Mouse (Mus musculus): ENCODE results near the gene Crygc.

The Crygc gene

DNA sequence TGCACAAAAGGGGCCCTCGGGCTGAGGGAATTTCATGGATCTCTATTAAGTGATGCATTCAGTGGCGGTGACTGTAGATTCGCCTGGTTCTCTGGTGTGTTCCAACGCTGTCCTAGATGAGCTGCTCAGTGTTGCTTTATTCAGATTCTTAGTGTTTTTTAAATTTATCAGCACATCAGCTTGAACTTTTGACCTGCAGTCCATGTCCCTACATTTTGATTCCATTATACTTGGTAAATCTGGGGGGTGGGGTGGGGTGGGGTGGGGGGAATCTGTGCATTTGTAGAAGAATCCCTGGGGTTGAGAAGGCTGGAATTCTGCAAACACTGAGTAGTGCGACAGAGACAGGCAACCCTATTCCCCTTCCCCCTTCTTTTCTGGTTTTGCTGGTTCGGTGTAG, at the start of gene Crygc:
TSS of gene Crygc (minus strand) at position 101 of the 400 bp plus-strand sequence.
- DNase-seq = no peak

- DNase-seq = no peak
These were observed 49.3 kb upstream of the Crygc start, which contains the start of gene D630023F18Rik for GRCm38 (mm10) chr1:65122574-65123372. Gene D630023F18Rik, minus strand, starts transcription at chr1:65123214.

DNA sequence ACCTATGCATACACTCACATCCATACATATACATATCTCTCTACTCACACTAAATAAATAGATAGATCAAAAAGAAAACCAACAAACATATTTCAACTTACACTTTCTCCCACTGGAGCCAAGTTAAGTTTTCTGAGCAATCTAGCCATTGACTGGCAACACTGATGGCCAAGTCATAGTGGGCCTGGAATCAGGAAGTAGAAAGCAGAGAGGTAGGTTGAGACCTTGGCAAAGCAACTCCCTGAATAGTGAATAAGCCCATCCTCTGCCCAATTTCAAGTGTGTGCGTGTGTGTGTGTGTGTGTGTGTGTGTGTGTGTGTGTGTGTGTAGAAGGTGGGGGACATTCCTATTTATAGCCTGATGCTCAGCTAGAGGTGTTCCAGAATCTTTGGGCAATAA, 45.9 kb upstream of the Crygc start, which contains the start of gene Gm28845:
TSS of gene Gm28845 (minus strand) at position 121 of the 400 bp plus-strand sequence.
- no peak for DNase-seq

GRCm38 (mm10) chr1:65118150-65118913, 44.8 kb upstream of the Crygc start:
- DNase-seq = no peak

- peak; percentile 37 for DNase-seq
These were observed 40.2 kb upstream of the Crygc start for GRCm38 (mm10) chr1:65113536-65114172.

DNA sequence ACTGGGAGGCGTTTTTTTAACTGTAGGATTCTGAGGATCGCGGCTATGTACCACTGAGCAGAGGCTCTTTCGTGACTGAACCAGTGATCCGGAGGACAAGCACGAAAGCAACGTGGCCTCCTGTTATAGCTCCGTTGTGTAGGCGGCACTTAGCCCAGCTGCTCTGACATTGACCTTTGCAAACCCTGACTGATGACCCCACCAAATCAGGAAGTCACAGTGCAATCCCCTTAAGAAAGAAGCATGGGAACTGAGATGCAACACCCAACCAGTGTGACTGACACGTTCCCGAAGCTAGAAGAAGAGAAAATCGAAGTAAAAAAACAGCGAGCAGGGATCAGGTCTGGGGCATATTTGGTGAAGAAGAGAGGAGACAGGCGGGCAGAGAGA, 39.3 kb upstream of the Crygc start:
- no peak for DNase-seq

GRCm38 (mm10) chr1:65112031-65112806, 38.7 kb upstream of the Crygc start:
- DNase-seq = peak; percentile 83

GRCm38 (mm10) chr1:65109756-65110435, 36.4 kb upstream of the Crygc start:
- no peak for DNase-seq

GRCm38 (mm10) chr1:65109196-65109595, 35.7 kb upstream of the Crygc start:
- no peak for DNase-seq

- DNase-seq = no peak
These were observed 34.3 kb upstream of the Crygc start for GRCm38 (mm10) chr1:65107654-65108279.

DNA sequence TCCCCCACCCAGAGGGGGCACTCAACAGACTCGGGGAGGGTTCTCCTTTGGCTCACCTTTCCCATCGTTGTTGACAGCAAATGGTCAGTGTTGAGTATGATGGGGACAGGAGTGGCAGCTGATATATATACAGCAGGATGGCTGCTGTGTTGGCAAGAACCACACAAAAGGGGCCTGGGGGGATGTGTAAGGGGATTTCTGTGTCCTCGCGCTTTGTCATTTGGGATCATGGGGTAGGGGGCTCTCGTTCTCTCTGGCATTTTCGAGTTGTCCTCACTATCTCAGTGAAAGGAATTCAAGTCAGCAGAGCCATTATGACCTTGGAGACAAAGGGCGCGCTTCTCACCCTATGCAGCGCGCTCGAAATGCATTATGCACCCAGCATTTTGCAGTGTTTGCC, 29.8 kb upstream of the Crygc start, which contains the start of gene Cryga:
TSS of gene Cryga (minus strand) at position 101 of the 400 bp plus-strand sequence.
- DNase-seq = no peak

DNA sequence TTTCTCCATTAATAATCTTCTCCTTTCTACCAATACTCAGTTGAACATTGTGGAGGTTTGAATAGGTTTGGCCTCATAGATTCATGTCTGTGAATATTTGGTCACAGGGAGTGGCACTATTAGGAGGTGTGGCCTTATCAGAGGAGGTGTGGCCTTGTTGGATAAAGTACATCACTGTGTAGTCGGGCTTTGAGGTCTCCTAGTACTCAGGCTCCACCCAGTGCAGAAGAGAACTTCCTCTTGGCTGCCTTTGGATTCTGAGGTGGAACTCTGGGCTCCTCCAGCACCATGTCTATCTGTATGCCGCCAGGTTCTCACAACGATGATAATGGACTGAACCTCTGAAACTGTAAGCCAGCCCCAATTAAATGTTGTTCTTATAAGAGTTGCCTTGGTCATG, 23.5 kb upstream of the Crygc start:
- DNase-seq = no peak

DNA sequence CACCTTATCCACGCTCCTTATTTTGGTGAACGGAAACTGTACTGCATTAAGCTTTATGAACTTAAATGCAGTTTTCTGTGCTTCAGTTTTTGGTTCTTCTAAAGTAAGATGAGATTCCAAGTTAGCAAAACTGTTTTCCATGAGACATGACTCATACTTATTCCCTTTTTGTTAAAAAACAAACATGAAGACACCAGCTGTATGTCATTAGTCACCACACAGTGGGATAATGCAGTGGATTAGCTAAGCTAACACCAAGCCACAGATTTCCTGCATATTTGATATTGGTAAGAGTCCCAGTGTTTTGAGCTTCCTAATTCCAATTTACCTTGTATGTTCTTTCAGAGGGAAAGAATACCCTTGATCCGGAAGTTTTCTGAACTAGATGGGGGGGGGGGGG, 18.1 kb upstream of the Crygc start:
- no peak for DNase-seq

DNA sequence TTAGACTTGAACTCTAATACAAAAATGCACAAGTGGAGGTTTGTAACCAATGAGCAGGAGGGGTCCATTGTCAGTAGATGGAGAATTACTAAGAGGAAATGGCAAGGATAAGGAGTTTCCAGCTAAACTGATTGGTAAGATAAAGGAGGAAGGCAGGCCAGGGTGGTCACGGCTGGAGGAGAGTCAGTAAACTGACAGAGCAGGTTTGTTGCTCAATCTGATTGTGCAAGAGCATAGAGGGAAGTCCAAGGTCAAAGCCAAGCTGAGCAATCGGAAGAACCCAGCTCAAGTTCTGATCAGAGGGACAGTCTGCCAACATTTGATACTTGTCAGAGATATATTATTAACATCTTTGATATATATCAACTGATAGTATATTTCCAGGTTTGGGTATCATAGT, 16.9 kb upstream of the Crygc start:
- DNase-seq = peak; percentile 45

DNA sequence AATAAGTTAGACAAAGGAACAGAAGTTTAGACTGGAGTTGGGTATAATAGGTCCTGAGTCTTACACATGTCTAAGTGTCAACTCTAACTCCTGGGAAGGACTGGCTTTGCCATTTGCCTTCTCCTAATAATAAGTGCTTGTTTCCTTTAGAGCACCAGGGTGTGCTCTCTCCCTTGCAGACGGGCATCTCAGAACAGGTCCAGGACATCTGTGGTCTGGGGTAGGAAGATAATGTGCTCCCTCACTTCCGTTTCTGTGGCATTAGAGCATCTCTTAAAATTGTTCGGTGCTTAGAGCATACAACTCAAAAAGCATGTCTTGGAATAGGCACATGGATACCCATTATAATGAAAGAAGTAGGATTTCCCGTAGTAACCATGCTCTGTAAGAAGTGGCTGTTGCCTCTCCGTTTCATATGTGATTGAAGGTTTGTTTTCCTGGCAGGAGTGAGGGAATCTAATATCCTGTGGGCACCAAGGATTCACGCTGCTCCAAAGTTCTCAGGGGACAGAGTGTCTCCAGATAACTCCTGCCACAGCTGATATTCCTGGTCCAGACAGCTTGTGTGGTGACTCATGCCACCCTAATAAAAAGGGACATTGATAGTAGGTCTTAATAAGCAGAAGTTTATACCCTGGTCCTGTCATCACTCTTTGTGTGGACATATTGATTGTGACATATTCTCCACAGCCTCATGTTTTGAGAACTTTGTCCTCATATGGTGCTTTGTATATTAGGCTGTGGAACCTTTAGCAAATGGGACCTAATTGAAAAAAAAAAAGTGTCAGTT, 15.3 kb upstream of the Crygc start:
- no peak for DNase-seq

DNA sequence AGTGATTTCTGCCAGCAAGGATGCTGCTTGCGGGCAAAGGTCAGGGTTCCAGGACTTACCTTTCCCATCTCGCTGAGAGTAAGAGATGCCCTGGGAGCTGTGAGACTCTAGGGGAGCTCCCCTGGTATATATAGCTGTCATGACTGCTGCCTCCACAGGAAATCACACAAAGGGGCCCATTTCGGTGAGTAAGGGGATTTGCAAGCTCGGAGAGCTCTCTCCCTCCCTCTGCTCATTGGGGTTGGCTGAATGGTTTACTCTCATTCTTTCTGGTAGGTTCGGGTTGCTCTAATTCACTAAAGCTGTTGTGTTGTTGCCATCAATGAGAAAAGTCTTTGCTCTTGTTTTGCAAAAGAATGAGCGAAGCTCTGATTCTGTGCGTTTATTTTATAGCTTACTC, 8.7 kb upstream of the Crygc start, which contains the start of gene Crygb:
TSS of gene Crygb (minus strand) at position 101 of the 400 bp plus-strand sequence.
- no peak for DNase-seq

GRCm38 (mm10) chr1:65075607-65076006, 2.1 kb upstream of the Crygc start:
- no peak for DNase-seq

GRCm38 (mm10) chr1:65067842-65068241, 5.6 kb downstream of the Crygc start:
- no peak for DNase-seq

DNA sequence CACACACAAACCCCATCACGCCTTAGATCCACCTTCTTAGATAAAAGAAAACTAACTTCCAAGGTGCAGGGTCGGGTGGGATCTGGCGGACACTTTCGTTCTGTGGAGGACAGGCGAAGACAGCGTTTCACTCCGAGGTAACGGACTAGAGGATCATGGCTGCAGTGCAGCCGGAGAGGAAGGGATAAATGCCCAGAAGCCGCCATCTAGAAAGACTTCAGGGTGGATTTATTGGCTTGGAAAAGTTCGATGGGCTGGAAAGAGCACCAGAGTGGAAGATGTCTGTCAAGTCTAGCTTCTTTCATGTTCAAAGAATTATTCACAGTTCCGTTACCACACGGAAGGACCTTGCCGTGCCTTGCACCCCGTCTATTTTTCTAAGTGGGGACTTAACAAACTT, 9.3 kb downstream of the Crygc start:
- DNase-seq = no peak

DNA sequence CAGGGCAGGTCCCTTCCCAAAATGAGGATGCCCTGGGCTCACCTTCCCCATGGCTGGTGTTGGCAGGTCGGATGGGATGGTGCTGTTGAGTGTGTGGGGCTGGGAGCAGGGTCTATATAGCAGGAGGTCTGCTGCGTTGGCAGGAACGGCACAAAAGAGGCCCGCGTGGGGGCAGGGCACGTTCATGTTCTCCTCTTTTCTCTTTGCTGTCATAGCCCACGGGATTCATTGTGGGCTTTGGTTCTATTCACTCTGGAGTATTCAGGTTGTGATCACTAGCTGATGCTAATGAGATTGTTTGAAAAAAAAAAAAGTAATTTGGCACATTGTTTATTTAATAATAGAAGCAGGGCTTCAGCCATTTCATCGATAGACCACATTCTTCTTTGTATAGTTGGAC, 10.1 kb downstream of the Crygc start, which contains the start of gene Crygd:
TSS of gene Crygd (minus strand) at position 101 of the 400 bp plus-strand sequence.
- DNase-seq = no peak
